Mouse (Mus musculus) adipocyte (in vitro differentiated cells): ENCODE measurements around the gene Tcf7l2.

Experiments
- DNase-seq: peaks from one replicate; pipeline ENCODE4 v3.0.0-alpha.2; 2016; ENCODE audit warnings: low spot score

Tcf7l2 gene

DNA sequence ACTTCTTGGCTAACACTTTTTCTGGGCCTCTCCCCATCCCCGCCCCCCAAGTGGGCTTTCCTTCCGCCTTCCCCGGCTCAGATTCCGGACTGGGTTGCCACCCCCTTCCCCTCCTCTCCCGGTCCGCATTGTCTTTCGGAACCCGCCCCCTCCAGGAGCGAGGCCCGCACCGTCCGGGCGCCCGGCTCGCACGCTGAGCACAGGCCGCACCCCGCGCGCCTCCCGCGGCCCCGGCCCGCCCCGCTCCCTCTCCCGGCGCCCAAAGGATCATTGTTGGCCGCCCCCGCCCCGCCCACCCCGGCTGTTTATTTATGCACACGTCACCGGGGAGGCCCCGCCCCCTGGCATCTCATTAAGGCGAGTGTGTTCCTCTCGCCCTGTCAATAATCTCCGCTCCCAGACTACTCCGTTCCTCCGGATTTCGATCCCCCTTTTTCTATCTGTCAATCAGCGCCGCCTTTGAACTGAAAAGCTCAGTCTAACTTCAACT is at the start of gene Tcf7l2:
Gene Tcf7l2 (plus strand): TSS at position 382 of the 490 bp plus-strand sequence.
- peak; percentile 99 for DNase-seq

DNA sequence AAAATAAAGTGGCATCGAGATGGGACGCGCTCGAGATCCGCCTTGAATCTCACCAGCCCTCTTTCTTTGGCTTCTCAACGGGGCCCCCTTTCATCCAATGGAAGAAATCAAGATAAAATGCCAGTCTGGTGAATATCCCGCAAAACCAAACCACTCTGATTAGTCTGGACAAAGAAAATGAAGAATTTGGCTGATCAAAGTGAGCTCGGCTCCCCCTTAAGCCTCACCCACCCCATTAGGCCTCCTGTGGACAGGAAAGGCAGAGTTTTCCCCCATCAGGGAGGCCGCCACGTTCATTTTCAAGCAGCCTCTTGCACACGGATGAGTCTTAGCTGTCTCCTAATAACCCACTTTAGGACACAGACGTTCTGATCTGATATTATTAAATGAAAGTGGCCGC is 47.0 kb upstream of the Tcf7l2 start:
- DNase-seq, result no peak

- DNase-seq, result no peak
Measured at GRCm38 (mm10) chr19:55695418-55695817, 46.2 kb upstream of the Tcf7l2 start.

GRCm38 (mm10) chr19:55698892-55699291 is 42.7 kb upstream of the Tcf7l2 start:
- DNase-seq, result no peak

- DNase-seq, result no peak
Measured at GRCm38 (mm10) chr19:55700214-55700568, 41.4 kb upstream of the Tcf7l2 start.

- DNase-seq, result no peak
Measured at GRCm38 (mm10) chr19:55700569-55701282, 40.9 kb upstream of the Tcf7l2 start.

GRCm38 (mm10) chr19:55701283-55701633 is 40.4 kb upstream of the Tcf7l2 start:
- DNase-seq, result no peak

DNA sequence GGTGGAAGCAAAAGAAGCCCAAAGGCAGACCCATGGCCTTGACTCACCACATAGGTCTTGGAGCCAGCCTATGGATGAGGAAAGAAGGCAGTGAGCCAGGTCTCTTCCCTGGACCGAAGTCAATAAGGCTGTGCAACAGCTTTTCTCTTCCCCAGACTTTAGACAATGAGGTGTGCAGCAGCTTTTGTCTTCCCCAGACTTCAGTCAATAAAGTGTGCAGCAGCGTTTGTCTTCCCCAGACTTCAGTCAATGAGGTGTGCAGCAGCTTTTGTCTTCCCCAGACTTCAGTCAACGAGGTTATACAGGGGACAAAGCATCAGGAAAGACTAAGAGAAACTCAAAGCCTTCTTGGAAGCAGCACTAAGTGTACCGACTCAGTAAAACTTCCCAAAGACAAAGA is 39.5 kb upstream of the Tcf7l2 start:
- peak; percentile 29 for DNase-seq

- DNase-seq, result no peak
Measured at GRCm38 (mm10) chr19:55702716-55703115, 38.9 kb upstream of the Tcf7l2 start.

GRCm38 (mm10) chr19:55704071-55704470 is 37.5 kb upstream of the Tcf7l2 start:
- no peak for DNase-seq

GRCm38 (mm10) chr19:55706300-55706699 is 35.3 kb upstream of the Tcf7l2 start:
- no peak for DNase-seq

DNA sequence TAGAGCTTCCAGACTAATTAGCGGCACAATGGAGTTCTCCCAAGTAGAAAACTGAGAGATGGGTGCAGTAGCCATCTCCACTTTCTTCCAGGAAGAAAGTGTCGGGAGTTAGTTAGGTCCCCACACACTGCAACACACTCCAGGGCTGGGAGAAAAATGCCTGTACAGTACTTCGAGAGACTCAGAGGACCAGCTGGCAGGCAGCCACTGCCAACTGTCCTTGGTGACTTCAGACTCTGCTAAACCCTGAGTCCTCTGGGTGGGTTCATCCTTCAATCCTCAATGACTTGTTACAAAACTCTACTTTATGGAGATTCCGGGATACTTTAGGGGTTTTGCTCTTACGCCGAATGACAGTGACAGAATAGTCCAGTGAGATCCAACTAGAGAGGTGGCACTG is 34.8 kb upstream of the Tcf7l2 start:
- no peak for DNase-seq

DNA sequence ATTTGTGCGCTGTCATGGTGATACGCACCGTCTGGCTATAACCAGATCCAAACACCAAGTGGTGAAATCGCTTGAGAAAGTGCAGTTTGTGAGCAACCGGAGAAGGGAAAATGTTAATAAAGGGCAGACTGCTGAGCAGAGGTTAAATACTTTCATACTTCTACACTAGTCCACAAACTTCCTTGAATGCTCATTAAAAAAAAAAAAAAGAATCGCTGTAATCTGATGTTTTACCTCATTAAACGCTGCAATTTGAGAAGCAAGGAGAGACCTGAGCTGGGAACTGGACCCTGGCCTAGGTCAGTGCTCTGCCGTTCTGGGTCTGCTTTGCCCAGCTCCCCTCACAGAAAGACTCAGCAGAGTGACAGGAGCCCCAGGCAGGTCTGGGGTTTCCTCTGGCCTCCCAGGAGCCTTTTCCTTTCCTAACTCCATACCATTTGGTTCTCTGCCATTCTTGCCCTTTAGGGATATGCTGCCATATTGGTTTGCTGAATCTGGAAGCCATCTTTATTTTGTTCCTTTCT is 33.5 kb upstream of the Tcf7l2 start:
- DNase-seq, result no peak

GRCm38 (mm10) chr19:55710841-55711240 is 30.8 kb upstream of the Tcf7l2 start:
- no peak for DNase-seq

GRCm38 (mm10) chr19:55711701-55712100 is 29.9 kb upstream of the Tcf7l2 start:
- DNase-seq, result no peak

GRCm38 (mm10) chr19:55712678-55713077 is 28.9 kb upstream of the Tcf7l2 start:
- DNase-seq, result no peak

DNA sequence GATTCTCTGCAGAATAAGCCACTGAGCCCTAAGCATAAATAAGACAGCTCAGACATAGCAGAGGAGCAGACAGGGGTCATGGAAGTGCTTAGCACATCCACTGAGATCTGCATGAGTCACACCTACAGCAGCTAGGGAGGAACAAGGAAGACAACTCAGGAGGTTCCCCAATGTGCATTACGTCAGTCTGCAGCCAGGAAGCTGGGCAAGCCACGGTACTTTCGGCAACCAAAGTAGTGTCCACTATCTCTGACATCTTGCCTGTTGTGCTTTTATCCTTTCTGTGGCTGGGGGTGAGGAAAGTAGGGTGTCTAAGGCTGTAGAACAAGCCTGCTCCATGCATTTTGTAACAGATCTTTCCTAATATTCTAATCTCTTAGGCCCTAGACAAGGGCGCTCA is 27.6 kb upstream of the Tcf7l2 start:
- DNase-seq, result no peak

- DNase-seq, result no peak
Measured at GRCm38 (mm10) chr19:55714665-55715064, 27.0 kb upstream of the Tcf7l2 start.

DNA sequence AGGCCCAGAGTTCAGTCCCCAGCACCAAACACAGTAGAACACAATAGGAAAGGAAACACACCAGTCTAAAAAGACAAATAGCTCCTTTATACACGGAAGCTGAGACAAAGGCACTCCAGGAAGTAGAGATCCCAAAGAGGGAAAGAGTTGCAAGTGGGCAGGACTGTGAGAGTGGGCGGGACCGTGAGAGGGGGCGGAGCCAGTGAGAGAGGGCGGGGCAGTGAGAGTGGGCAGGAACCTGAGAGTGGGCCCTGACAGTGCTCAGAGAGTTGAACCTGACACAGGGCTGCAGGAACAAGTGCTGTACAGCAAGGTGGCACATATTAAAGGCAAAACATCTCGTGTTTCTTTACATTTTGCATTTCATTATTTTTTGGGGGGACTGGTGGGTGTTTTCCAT is 22.5 kb upstream of the Tcf7l2 start:
- DNase-seq, result no peak

DNA sequence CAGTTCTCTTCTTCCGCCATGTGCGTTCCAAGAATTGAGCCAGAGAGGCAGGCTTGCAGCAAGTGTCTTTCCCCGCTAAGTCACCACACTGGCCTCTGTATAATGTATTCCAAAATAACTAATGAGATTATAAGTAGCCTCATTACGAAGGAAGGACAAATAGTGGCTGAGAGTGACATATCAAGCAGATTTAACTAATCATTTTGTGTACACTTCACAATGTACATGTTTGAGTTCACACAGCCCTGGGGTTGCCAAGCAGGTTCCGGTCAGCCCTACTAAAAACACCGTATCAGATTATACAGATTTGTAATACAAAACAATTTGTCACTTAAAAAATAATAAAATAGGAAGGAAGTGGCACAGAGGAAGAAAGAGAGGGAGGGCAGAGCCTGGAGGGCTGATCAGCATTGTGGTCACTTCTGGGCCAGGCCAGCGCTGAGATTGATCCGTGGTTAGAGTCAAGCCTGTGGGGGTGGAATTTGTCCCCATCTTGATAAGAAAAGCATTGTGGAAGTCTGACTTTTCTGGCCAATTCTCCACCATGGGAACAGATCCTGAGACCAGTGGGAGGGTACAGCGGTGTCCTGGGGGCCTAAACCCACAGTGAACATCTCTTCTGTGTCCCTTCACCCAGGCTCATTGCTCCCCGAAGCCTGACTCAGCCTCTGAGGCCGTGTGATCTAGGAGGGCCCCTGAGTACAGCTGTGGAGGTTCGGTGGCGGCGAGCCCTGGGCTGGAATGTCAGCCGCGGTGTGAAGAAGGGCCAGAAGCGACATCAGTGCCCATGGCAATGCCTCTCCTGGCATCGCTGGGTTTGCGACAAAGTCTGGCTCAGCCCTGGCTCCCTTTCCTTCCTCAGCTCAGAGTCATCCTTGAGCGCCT is 21.9 kb upstream of the Tcf7l2 start:
- DNase-seq, result no peak

DNA sequence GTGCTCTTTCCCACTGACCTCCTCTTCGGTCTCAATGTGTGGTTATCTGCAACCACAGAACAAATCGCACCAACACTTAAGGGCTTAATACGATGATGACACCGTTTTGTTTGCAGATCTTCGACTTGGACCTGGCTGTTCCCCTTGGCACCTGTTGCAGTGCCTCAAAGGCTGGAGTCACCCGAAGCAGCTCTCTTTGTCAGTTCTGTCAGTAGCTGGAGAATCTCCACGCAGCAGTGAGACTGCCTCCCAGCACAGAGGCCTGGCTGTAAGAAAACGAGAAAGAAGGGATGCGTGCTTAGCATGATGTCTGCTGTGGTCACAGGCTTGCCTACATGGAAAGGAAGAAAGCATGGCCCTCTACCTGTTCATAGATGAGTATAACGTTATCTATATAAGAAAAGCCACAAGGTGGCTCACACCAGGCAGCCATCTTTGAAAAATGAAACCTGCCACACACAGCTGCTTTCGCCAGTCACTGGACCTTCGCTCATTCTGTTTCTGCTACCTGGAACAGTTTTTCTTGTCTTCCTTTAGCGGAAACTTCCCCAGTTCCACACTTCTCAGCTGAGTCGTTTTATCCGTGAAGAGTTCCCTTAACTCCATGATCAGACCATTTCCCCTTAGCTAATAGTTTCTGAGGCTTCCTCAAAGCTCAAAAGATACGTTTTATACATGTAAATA is 21.1 kb upstream of the Tcf7l2 start:
- no peak for DNase-seq

DNA sequence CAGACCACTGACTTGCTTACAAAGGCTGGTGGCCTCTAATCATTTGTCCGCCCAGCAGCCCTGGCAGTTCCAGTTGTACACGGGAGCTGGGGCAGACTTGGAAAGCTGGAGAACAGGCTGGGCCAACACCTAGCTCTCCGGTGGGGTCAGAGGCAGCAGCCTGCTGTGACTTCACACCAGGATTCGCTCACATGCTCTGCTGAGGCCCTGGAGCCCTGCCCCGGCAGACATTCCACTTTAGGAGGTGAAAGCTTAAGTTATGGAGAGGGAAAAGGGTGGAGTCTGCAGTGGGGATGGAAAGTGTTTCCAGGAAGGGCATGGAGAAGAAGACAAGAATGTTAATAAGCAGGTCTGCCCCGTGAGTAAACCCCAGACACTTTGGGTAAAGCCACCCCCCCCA is 19.2 kb upstream of the Tcf7l2 start:
- no peak for DNase-seq

DNA sequence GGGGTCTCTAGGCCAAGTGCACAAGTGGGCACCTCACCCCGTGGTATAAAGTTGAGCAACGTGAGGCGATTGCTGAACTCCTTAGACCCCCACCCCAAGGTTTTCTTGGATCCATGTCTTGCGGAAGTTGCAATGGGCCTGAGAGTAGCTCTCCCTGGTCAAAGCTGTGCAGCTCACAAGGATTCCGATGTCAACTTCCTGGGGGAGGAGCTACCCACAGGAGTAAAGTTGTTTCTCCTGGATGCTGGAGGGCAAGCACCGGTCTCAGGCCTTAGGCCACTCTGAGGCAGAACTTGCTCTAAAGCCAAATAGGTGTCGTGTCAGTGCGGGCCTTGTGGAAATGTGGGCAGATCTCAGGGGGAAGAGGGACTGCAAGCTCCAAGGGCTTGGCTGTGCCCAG is 12.2 kb upstream of the Tcf7l2 start:
- DNase-seq, result no peak
